Mouse (Mus musculus) hindbrain, embryonic 10.5 days (tissue): ENCODE data around the gene Mcts2. TPM values are rescaled to one million over a fixed set of nuclear protein-coding genes. Genes with fewer than 3 reads are reported as not detected.
"Not testable (repeated sequence)": the region's sequence is repeated elsewhere in the genome, so short reads cannot be mapped to it uniquely, and the experiment has no call there.

Experiments
- DNase-seq: peaks from one replicate; pipeline ENCODE4 v3.0.0-alpha.2; 2017; ENCODE audit warnings: low spot score
- H3K27ac ChIP-seq: fragments of 300-500 bp; sonication (generic); 2 replicates; pipeline ENCODE4 v1.5.1; 2016; ENCODE audit warnings: mild to moderate bottlenecking, moderate library complexity
- H3K27me3 ChIP-seq: fragments of 300-500 bp; sonication (generic); 2 replicates; pipeline ENCODE4 v1.6.1; 2016; ENCODE audit warnings: mild to moderate bottlenecking; ENCODE audit not compliant: poor library complexity, insufficient read depth, severe bottlenecking
- H3K36me3 ChIP-seq: fragments of 300-500 bp; sonication (generic); 2 replicates; pipeline ENCODE4 v1.6.1; 2016; ENCODE audit warnings: mild to moderate bottlenecking, moderate library complexity
- H3K4me1 ChIP-seq: fragments of 300-500 bp; sonication (generic); replicated peaks from 2 replicates; pipeline ENCODE4 v1.6.1; 2016; ENCODE audit warnings: mild to moderate bottlenecking
- H3K4me3 ChIP-seq: fragments of 300-500 bp; sonication (generic); 2 replicates; pipeline ENCODE4 v1.5.1; 2016; ENCODE audit warnings: mild to moderate bottlenecking, moderate library complexity
- H3K9me3 ChIP-seq: fragments of 300-500 bp; sonication (generic); 2 replicates; pipeline ENCODE4 v1.6.1; 2016; ENCODE audit warnings: mild to moderate bottlenecking, moderate library complexity
- WGBS: fragments of 180-500 bp; shearing (Covaris S2); methylation state at CpG from one replicate; pipeline ENCODE4 v1.1.7; 2016; 5-methylcytosine and 5-hydroxymethylcytosine counted together
- polyA plus RNA-seq: library from polyadenylated mRNA; unstranded; fragments of >200 nt; fragmentation: Nextera tagmentation; extraction: Ambion mirVana; gene quantifications from 2 replicates; pipeline ENCODE4 v1.2.1, GENCODE M21; 2016

Mcts2 gene
- 41.1 and 48.7 TPM in 2 replicates for polyA plus RNA-seq

GRCm38 (mm10) chr2:152686806-152687267 lies at the start of gene Mcts2:
TSS of gene Mcts2 (plus strand) at chr2:152687035.
- H3K4me3 ChIP-seq = peak within 1 kb of the TSS; percentile 56
- H3K27ac ChIP-seq = peak within 1 kb of the TSS; percentile 69
- WGBS = 48% methylated on average over 45 of the region's 45 CpGs
- peaks cover 97% of the 10 kb centered on the region for H3K36me3 ChIP-seq
- H3K4me1 ChIP-seq = peaks cover 14% of the 10 kb centered on the region; the same call in 1 of the 2 replicates
- no peaks in the 10 kb centered on the region for H3K27me3 ChIP-seq
- H3K9me3 ChIP-seq = peaks cover 5% of the 10 kb centered on the region; the same call in 1 of the 2 replicates
- DNase-seq = peak; percentile 95

GRCm38 (mm10) chr2:152637381-152637780 lies 49.5 kb upstream of the Mcts2 start:
- 88% methylated on average over 4 of the region's 4 CpGs for WGBS
- H3K4me1 ChIP-seq = peaks cover 24% of the 10 kb centered on the region
- H3K4me3 ChIP-seq = no peak overlapping the region
- no peaks in the 10 kb centered on the region for H3K9me3 ChIP-seq
- no peak for DNase-seq
- H3K27me3 ChIP-seq = 0 out of 2 replicates have a peak, but pooled peaks cover 12% of the 10 kb centered on the region
- no peaks in the 10 kb centered on the region for H3K36me3 ChIP-seq
- no peak overlapping the region for H3K27ac ChIP-seq

GRCm38 (mm10) chr2:152638865-152639264 lies 48.0 kb upstream of the Mcts2 start:
- no peak overlapping the region for H3K4me3 ChIP-seq
- DNase-seq = no peak
- no peaks in the 10 kb centered on the region for H3K36me3 ChIP-seq
- WGBS = 59% methylated on average over 6 of the region's 6 CpGs
- no peaks in the 10 kb centered on the region for H3K9me3 ChIP-seq
- H3K27me3 ChIP-seq = no peaks in the 10 kb centered on the region
- peaks cover 14% of the 10 kb centered on the region for H3K4me1 ChIP-seq
- 0 out of 2 replicates have a peak overlapping the region, but pooled peaks have one; percentile 60 for H3K27ac ChIP-seq

- H3K4me3 ChIP-seq = no peak overlapping the region
- H3K9me3 ChIP-seq = no peaks in the 10 kb centered on the region
- peaks cover 14% of the 10 kb centered on the region for H3K4me1 ChIP-seq
- no peaks in the 10 kb centered on the region for H3K36me3 ChIP-seq
- H3K27me3 ChIP-seq = no peaks in the 10 kb centered on the region
- DNase-seq = peak; percentile 15
- WGBS = 12% methylated on average over 11 of the region's 11 CpGs
- H3K27ac ChIP-seq = peak overlapping the region; percentile 60
These were observed 47.3 kb upstream of the Mcts2 start for GRCm38 (mm10) chr2:152639406-152640113.

GRCm38 (mm10) chr2:152652901-152653620 lies 33.8 kb upstream of the Mcts2 start:
- Histone ChIP-seq H3K36me3 (no peaks in the 10 kb centered on the region), H3K4me1 (peaks cover 26% of the 10 kb centered on the region), H3K9me3 (no peaks in the 10 kb centered on the region), H3K4me3 (no peak overlapping the region), H3K27me3 (no peaks in the 10 kb centered on the region), H3K27ac (peak overlapping the region; percentile 23; the same call in 1 of the 2 replicates)
- DNase-seq = no peak
- WGBS = 72% methylated on average over 10 of the region's 10 CpGs

GRCm38 (mm10) chr2:152653874-152654715 lies 32.7 kb upstream of the Mcts2 start:
- Histone ChIP-seq H3K9me3 (no peaks in the 10 kb centered on the region), H3K27me3 (no peaks in the 10 kb centered on the region), H3K27ac (peak overlapping the region; percentile 29; the same call in 1 of the 2 replicates), H3K36me3 (no peaks in the 10 kb centered on the region), H3K4me1 (peaks cover 26% of the 10 kb centered on the region), H3K4me3 (no peak overlapping the region)
- no peak for DNase-seq
- WGBS = 51% methylated on average over 14 of the region's 14 CpGs

GRCm38 (mm10) chr2:152657398-152657797 lies 29.4 kb upstream of the Mcts2 start:
- Histone ChIP-seq H3K4me3 (no peak overlapping the region), H3K4me1 (peaks cover 26% of the 10 kb centered on the region), H3K36me3 (no peaks in the 10 kb centered on the region), H3K27me3 (no peaks in the 10 kb centered on the region), H3K27ac (no peak overlapping the region), H3K9me3 (no peaks in the 10 kb centered on the region)
- 63% methylated on average over 10 of the region's 10 CpGs for WGBS
- DNase-seq = no peak

GRCm38 (mm10) chr2:152661163-152661562 lies 25.7 kb upstream of the Mcts2 start:
- WGBS = 84% methylated on average over 6 of the region's 6 CpGs
- Histone ChIP-seq H3K36me3 (no peaks in the 10 kb centered on the region), H3K4me1 (no peaks in the 10 kb centered on the region; the same call in 1 of the 2 replicates), H3K9me3 (no peaks in the 10 kb centered on the region), H3K27ac (no peak overlapping the region), H3K27me3 (no peaks in the 10 kb centered on the region), H3K4me3 (no peak overlapping the region)
- no peak for DNase-seq

GRCm38 (mm10) chr2:152666191-152666590 lies 20.6 kb upstream of the Mcts2 start:
- H3K9me3 ChIP-seq, H3K36me3 ChIP-seq, H3K4me3 ChIP-seq, H3K27me3 ChIP-seq, H3K27ac ChIP-seq, DNase-seq: not testable (repeated sequence)
- peaks cover 17% of the 10 kb centered on the region for H3K4me1 ChIP-seq
- WGBS = 84% methylated on average over 3 of the region's 3 CpGs

- Histone ChIP-seq H3K4me3 (peak within 1 kb of the TSS; percentile 86), H3K9me3 (no peaks in the 10 kb centered on the region), H3K27me3 (no peaks in the 10 kb centered on the region), H3K36me3 (peaks cover 32% of the 10 kb centered on the region), H3K4me1 (peaks cover 34% of the 10 kb centered on the region), H3K27ac (peak within 1 kb of the TSS; percentile 98)
- peak; percentile 95 for DNase-seq
- WGBS = under 1% methylated on average over 35 of the region's 35 CpGs
These were observed 17.6 kb upstream of the Mcts2 start, which contains the start of gene H13 for GRCm38 (mm10) chr2:152669256-152669638. TSS of gene H13 (plus strand) at chr2:152669461.

GRCm38 (mm10) chr2:152669639-152670484 lies 17.0 kb upstream of the Mcts2 start:
- H3K4me1 ChIP-seq = peaks cover 35% of the 10 kb centered on the region

More at GRCm38 (mm10) chr2:152669639-152670484, 17.0 kb upstream of the Mcts2 start:
- WGBS = 1% methylated on average over 46 of the region's 46 CpGs
- peak overlapping the region; percentile 86 for H3K4me3 ChIP-seq
- H3K9me3 ChIP-seq = no peaks in the 10 kb centered on the region
- peak; percentile 77 for DNase-seq
- H3K27me3 ChIP-seq = no peaks in the 10 kb centered on the region
- peak overlapping the region; percentile 98 for H3K27ac ChIP-seq
- H3K36me3 ChIP-seq = peaks cover 38% of the 10 kb centered on the region
